Mouse (Mus musculus) testis, adult 10 weeks (tissue): ENCODE measurements around the gene Hivep2. TPM values are rescaled to one million over a fixed set of nuclear protein-coding genes. Genes with fewer than 3 reads are reported as not detected.

Source experiments
- polyA plus RNA-seq: library from polyadenylated mRNA; stranded (reverse); fragments of 350-450 nt; fragmentation: Illumina TruSeq; extraction: RNeasy Lipid Tissue Mini Kit (QIAGEN cat#74804); gene quantifications from one replicate; pipeline ENCODE4 v1.2.3, GENCODE M21; 2014; ENCODE audit warnings: low read depth, low replicate concordance

The Hivep2 gene
- 1.1 TPM for polyA plus RNA-seq

GRCm38 (mm10) chr10:13965974-13966829 lies at the start of gene Hivep2:
TSS of gene Hivep2 (plus strand) at chr10:13966075.

Other genes starting within 250 kb of the Hivep2 start
- 2.9 TPM for gene Aig1, start 97.1 kb upstream of the Hivep2 start, polyA plus RNA-seq